Mouse (Mus musculus) kidney, postnatal 10 days (tissue): ENCODE data around the gene Ireb2.
"Not testable (repeated sequence)": the region's sequence is repeated elsewhere in the genome, so short reads cannot be mapped to it uniquely, and the experiment has no call there.

Source experiments
- DNase-seq: peaks from one replicate; pipeline ENCODE4 v3.0.0; 2021; ENCODE audit warnings: mixed read lengths

The Ireb2 gene

GRCm38 (mm10) chr9:54863363-54864281 lies at the start of gene Ireb2:
TSS of gene Ireb2 (plus strand) at chr9:54863789.
- DNase-seq, result peak; percentile 100

GRCm38 (mm10) chr9:54816508-54817201 lies 46.9 kb upstream of the Ireb2 start:
- DNase-seq, result no peak

- DNase-seq, result peak; percentile 62
Measured at GRCm38 (mm10) chr9:54821442-54822100, 42.0 kb upstream of the Ireb2 start.

GRCm38 (mm10) chr9:54829760-54830159 lies 33.8 kb upstream of the Ireb2 start:
- no peak for DNase-seq

GRCm38 (mm10) chr9:54830624-54831023 lies 33.0 kb upstream of the Ireb2 start:
- DNase-seq, result peak; percentile 71

- DNase-seq, result no peak
Measured at GRCm38 (mm10) chr9:54833831-54834230, 29.8 kb upstream of the Ireb2 start.

GRCm38 (mm10) chr9:54835951-54836717 lies 27.5 kb upstream of the Ireb2 start:
- DNase-seq, result not testable (repeated sequence)

- no peak for DNase-seq
Measured at GRCm38 (mm10) chr9:54837835-54838234, 25.8 kb upstream of the Ireb2 start.

- no peak for DNase-seq
Measured at GRCm38 (mm10) chr9:54840145-54840544, 23.4 kb upstream of the Ireb2 start.

- DNase-seq, result no peak
Measured at GRCm38 (mm10) chr9:54842311-54842710, 21.3 kb upstream of the Ireb2 start.

- peak; percentile 23 for DNase-seq
Measured at GRCm38 (mm10) chr9:54843887-54844286, 19.7 kb upstream of the Ireb2 start.

- DNase-seq, result no peak
Measured at GRCm38 (mm10) chr9:54844556-54845176, 18.9 kb upstream of the Ireb2 start.

GRCm38 (mm10) chr9:54848203-54848602 lies 15.4 kb upstream of the Ireb2 start:
- no peak for DNase-seq

- peak; percentile 12 for DNase-seq
Measured at GRCm38 (mm10) chr9:54853036-54853435, 10.6 kb upstream of the Ireb2 start.

- DNase-seq, result no peak
Measured at GRCm38 (mm10) chr9:54853619-54854018, 10.0 kb upstream of the Ireb2 start.

- DNase-seq, result no peak
Measured at GRCm38 (mm10) chr9:54855638-54856037, 8.0 kb upstream of the Ireb2 start.

- DNase-seq, result no peak
Measured at GRCm38 (mm10) chr9:54856121-54856520, 7.5 kb upstream of the Ireb2 start.

GRCm38 (mm10) chr9:54857474-54857873 lies 6.1 kb upstream of the Ireb2 start:
- DNase-seq, result no peak

- no peak for DNase-seq
Measured at GRCm38 (mm10) chr9:54860526-54860925, 3.1 kb upstream of the Ireb2 start.

GRCm38 (mm10) chr9:54878759-54879158 lies 15.2 kb downstream of the Ireb2 start:
- DNase-seq, result no peak

- DNase-seq, result no peak
Measured at GRCm38 (mm10) chr9:54892111-54892510, 28.5 kb downstream of the Ireb2 start.

GRCm38 (mm10) chr9:54897097-54897496 lies 33.5 kb downstream of the Ireb2 start:
- DNase-seq, result no peak
